Mouse (Mus musculus) ovary, postnatal 10 days (tissue): Measurements from ENCODE around the gene Ccdc51.

Experiments
- DNase-seq: peaks from one replicate; pipeline ENCODE4 v3.0.0; 2022; ENCODE audit warnings: low spot score

Gene Ccdc51

DNA sequence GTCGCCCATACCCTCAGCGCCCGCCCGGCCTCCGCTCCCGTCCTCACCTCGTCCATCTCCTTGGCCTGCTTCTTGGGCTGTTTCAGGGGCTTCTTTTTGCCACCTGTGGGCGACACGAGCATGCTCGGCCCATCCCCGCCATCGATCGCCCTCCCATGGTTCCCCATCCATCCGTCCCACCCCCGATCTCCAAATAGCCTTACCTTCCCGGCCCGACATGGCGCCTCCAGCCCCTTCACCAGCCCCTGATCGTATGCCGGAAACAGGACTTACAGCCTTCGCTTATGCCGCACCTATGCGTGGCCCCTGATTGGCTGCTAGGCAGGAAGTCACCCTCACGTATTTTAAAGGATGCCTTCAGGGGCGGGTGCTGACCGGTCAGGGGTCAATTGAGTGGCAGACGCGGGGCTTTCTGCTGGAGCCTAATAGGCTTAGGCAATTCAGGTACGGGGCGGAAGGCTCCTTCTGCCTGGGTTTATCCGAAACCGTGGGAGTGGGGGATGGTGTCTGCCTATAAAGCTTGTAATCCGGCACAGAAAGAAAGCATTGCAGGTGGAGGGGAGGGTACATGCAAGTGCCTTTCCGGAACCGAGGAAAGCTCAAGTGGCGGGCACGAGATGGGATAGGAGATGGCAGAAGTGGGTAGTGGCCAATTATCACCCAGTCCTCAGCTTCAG lies at the start of gene Ccdc51, which contains the start of gene Tma7:
Gene Ccdc51, plus strand, starts transcription at position 370 of the 677 bp plus-strand sequence.
Gene Tma7, minus strand, starts transcription at position 464 of the 677 bp plus-strand sequence.
- peak; percentile 59 for DNase-seq

DNA sequence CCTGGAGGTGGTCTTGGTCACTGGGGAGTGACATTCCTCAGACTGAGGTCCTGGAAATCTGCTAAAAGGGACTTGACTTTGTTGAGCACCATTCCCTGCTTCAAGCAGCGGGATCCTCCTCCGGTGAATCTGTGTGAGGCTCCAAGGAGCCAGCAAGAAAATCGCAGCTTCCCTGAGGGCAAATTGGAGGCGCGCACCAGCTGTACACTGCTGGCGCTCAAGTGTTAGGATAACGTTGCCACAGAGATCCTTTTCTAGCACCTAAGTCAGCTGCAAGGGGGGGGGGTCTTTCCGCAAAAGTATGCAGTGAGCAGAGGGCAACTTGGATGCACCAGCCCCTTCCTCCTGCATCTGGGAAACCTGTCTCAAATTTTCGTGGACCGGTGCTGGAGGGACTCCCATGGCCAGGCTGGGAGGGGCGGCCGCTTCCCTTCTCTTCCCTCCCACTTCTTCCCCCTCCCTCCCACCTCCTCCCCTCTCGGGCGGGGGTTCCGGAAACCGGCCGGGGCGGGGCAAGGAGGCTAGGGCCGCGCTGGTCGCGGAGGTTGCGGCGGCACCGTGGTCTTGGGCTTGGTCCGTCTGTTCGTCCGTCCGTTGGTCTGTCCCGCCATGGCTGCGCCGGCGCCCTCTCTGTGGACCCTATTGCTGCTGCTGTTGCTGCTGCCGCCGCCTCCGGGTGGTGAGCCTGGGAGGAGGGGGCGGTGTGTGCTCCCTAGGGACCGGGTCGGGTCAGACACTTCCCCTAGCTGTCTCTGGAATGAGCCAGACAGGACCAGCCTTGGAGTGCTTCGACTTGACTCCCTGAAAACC lies 44.0 kb upstream of the Ccdc51 start, which contains the start of gene Shisa5:
Gene Shisa5, plus strand, starts transcription at position 480 of the 810 bp plus-strand sequence.
- DNase-seq: peak; percentile 67

- DNase-seq: no peak
These were observed 43.4 kb upstream of the Ccdc51 start for GRCm38 (mm10) chr9:109038901-109039364.

DNA sequence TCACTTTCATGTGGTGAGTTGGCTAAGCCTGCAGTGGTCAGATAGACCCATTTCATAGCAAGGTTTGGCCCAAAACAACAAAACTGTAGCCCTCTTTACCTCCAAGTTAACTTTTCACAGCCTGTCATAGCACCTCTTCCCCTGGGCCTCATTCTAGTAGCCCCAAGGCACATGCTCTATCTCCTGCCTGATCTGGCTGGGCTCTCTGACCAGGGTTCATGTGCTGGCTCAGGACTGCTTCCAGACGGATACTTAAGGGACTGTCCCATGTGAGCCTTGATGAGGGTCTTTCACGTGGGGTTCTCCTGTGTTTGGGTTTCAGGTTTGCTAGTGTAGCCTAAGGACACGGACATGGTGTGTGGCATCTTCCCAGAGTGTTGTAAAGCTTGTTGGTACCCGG lies 42.6 kb upstream of the Ccdc51 start:
- DNase-seq: no peak

GRCm38 (mm10) chr9:109040216-109040615 lies 42.1 kb upstream of the Ccdc51 start:
- DNase-seq: no peak

GRCm38 (mm10) chr9:109040906-109041305 lies 41.4 kb upstream of the Ccdc51 start:
- no peak for DNase-seq

- DNase-seq: no peak
These were observed 40.9 kb upstream of the Ccdc51 start for GRCm38 (mm10) chr9:109041351-109041750.

GRCm38 (mm10) chr9:109046306-109046705 lies 36.0 kb upstream of the Ccdc51 start:
- DNase-seq: no peak

GRCm38 (mm10) chr9:109049316-109049715 lies 33.0 kb upstream of the Ccdc51 start:
- no peak for DNase-seq

GRCm38 (mm10) chr9:109049996-109050673 lies 32.2 kb upstream of the Ccdc51 start:
- no peak for DNase-seq

DNA sequence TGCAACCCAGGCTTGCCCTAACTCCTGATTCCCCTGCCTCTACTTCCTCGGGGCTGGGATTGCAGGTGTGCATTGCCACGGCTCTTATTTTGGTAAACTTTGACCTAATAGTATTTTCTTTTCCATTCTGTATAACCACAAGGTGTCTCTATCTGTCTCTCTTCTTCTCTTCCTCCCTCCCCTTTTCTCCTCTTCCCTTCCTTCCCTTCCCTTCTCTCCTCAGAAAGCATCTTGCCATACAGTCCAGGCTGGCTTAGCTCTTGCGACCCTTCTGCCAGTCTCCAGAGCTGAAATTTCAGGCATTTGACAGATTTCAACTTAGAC lies 31.7 kb upstream of the Ccdc51 start:
- DNase-seq: no peak

- no peak for DNase-seq
These were observed 31.2 kb upstream of the Ccdc51 start for GRCm38 (mm10) chr9:109051011-109051501.

- DNase-seq: no peak
These were observed 30.4 kb upstream of the Ccdc51 start for GRCm38 (mm10) chr9:109051651-109052489.

- DNase-seq: no peak
These were observed 29.6 kb upstream of the Ccdc51 start for GRCm38 (mm10) chr9:109052490-109053260.

- no peak for DNase-seq
These were observed 28.9 kb upstream of the Ccdc51 start for GRCm38 (mm10) chr9:109053366-109053765.

DNA sequence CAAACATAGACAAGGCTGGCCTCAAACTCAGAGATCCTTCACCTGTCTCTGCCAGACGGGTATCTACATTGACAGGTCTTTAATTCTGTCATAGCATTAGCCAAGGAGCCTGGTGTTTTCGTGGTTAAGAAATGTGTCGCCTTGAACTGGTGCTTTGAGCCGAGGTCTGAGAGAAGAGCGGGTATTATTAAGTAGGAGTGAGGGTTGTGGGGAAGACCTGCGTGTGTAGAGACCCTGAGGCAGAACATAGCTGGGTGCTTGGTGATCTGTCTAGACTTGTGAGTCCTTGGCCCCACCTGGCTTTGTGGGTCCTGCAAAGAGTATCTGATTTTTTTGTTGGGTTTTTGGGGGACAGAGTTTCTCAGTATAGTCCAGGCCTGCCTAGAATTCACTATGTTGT lies 28.4 kb upstream of the Ccdc51 start:
- no peak for DNase-seq

GRCm38 (mm10) chr9:109054712-109055111 lies 27.6 kb upstream of the Ccdc51 start:
- DNase-seq: no peak

DNA sequence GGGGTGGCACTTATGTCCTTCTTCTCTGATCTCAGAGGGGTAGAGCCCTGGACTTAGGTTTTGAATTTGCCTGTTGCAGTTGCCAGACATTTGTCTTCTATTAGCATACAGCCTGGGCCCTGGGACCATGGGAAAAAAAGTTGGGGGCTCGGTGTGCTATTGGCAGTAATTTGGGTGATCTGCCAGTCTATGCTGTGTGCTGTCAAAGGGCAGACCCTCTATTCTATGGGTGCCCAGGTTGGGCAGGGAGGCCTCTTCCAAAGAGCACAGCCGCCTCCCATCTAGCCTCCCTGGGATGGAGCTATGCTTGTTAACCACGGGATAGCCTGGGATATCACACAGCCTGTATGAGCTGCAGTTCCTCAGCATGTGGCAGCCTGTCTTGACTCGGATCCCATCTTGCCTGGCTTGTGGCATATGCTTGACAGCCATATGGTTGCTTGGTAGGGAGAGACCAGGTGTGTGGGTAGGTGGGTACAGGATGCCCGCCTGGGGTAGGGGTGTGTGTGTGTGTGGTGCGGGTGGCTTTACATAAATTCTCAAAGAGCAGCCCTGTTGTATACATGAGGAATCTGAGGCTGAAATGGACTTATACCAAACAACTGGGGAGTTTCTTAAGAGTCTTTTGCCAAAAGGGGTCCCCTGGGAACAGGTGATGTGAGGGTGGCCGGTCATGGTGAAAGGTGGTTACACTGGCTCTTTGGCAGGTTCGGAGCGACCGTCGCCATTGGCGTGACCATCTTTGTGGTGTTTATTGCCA lies 26.8 kb upstream of the Ccdc51 start:
- no peak for DNase-seq

- no peak for DNase-seq
These were observed 26.1 kb upstream of the Ccdc51 start for GRCm38 (mm10) chr9:109056081-109056690.

GRCm38 (mm10) chr9:109056916-109057315 lies 25.4 kb upstream of the Ccdc51 start:
- no peak for DNase-seq
